Mouse (Mus musculus): ENCODE data around the gene Dach1.

DNA sequence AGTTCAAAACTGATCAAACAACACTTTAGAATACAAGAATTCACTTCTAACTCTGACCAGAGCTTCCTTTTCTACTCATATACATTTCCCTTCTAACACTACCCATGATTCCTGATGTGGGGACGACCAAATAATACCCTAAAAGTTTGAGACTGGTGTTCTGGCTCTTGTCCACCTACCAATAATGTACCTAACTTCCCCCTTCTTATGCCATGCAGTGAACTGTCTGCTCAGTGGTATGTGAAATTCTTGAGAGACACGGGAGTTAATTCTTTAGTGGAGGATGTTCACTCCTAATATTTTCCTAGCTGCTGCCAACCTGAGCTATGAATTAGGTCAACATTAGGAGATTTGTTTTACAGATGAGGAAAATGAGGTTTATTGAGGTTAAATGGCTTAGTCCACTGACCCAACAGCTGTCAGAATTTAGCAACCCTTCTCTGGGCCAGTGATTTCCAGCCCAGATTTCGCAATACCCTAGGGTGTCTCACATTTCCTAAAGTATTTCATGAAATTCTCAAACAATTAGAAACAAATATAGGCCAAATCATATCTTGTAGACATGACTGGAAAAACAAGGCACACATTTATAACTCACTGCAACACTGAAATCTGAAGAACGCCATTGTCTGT is 102.2 kb downstream of the Dach1 start:
- no peak for TF ChIP-seq CTCF (IDR thresholded peaks at IDR 0.05; ENCODE audit: extremely low read depth, insufficient read depth, insufficient read length, insufficient replicate concordance)
- no peak for TF ChIP-seq POLR2A (IDR thresholded peaks at IDR 0.05; ENCODE audit: low read depth, low read length)
